Mouse (Mus musculus) E14TG2a.4 (cell line): ENCODE measurements around the gene Kidins220.

Source experiments
- CTCF ChIP-seq: conservative IDR thresholded peaks from 2 replicates; pipeline ENCODE4 v1.5.1; 2014; ENCODE audit warnings: low read length
- NANOG ChIP-seq: IDR thresholded peaks from 2 replicates; pipeline ENCODE4 v1.6.1; 2014; ENCODE audit warnings: borderline replicate concordance, low read length, mixed read lengths
- POU5F1 ChIP-seq: IDR thresholded peaks from 2 replicates; pipeline ENCODE4 v1.6.1; 2014; ENCODE audit warnings: low read length, borderline replicate concordance

DNA sequence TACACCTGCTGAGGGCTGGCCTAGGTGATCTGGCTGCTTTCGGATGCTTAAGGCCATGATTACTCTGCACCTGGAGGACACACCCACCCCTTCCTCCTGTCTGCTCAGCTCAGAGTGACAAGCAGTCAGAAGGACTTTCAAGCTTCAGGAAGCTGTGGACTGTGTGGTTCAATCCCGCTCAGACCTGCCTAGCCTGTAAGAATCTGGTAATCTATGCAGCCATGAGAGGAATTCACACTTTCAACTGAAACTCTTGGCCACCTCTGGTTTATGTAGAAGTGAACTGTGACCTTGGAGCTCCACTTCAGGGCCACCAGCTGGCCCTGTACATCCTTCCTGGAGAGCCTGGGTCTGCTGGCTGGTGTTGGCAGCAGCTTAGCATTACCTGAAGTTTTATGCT lies 134.1 kb downstream of the Kidins220 start:
- TF ChIP-seq CTCF (no peak), NANOG (no peak), POU5F1 (no peak)
